In the genomic region with DNA sequence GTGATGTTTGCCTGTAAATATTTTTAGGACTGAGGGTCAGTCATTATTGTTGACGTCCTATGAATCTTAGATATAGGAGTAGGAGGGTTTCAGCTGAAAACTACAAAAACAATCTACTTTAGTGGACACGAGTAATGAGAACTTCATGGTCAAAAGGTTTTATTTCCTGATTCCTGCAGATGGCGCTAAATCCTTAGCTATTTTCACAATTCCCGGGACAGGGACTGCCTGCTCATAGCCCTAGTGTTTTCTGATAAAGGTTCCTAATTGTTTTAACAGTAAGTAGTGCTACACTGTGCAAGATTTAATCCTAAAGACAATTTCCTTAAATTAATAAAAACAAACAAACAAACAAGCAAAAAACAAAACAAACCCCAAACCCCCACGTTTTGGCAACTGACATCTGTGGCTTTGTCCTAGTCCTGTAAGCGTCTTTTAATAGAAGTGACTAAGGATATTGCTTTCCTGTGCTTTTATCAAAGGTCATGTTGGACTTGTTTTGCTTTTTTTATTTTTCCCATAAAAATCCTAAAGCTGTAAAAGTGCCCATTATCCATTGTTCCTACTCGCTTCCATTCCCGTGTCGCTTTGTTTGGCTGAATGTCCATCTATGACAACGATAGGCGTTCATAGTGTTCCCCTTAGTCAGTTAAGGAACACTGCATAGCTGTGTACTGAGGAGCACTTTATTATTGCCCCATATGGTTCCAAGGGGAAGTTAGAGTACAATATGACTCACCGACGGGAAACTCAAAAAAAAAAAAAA, we compare ENCODE assay signal across 7 mouse cellular contexts. TPM values are rescaled to one million over a fixed set of nuclear protein-coding genes. Genes with fewer than 3 reads are reported as not detected.
DNase-seq lines count a peak whose midpoint lies in the region; ATAC-seq lines count a peak whose summit lies in the region.

No protein-coding gene starts in this region.

- H3K9ac ChIP-seq in kidney, embryonic 14.5 days (ENCODE audit: low read depth, low read length) = no peak overlapping the region
- no peak overlapping the region for H3K9ac ChIP-seq in lung, embryonic 15.5 days
- H3K9ac ChIP-seq in stomach, embryonic 14.5 days (replicated peaks; ENCODE audit: low read depth, low read length) = no peak overlapping the region

- H3K36me3 ChIP-seq in kidney, embryonic 14.5 days (ENCODE audit: control insufficient read depth, insufficient read depth, low read length) = no peaks in the 10 kb centered on the region
- no peaks in the 10 kb centered on the region for H3K36me3 ChIP-seq in lung, embryonic 15.5 days
- no peaks in the 10 kb centered on the region for H3K36me3 ChIP-seq in stomach, embryonic 14.5 days (ENCODE audit: control insufficient read depth, insufficient read depth, low read length)

- H3K27me3 ChIP-seq in kidney, embryonic 14.5 days (ENCODE audit: control insufficient read depth, insufficient read depth, low read length) = no peaks in the 10 kb centered on the region
- H3K27me3 ChIP-seq in lung, embryonic 15.5 days = no peaks in the 10 kb centered on the region
- no peaks in the 10 kb centered on the region for H3K27me3 ChIP-seq in stomach, embryonic 14.5 days (ENCODE audit: control insufficient read depth, insufficient read depth, low read length)

- H3K4me3 ChIP-seq in kidney, embryonic 14.5 days (ENCODE audit: low read length) = no peak overlapping the region
- no peak overlapping the region for H3K4me3 ChIP-seq in lung, embryonic 15.5 days
- H3K4me3 ChIP-seq in stomach, embryonic 14.5 days (ENCODE audit: low read depth, low read length) = no peak overlapping the region

- no peaks in the 10 kb centered on the region for H3K4me1 ChIP-seq in kidney, embryonic 14.5 days (ENCODE audit: control insufficient read depth, insufficient read depth, low read length)
- H3K4me1 ChIP-seq in lung, embryonic 15.5 days = no peaks in the 10 kb centered on the region
- H3K4me1 ChIP-seq in stomach, embryonic 14.5 days (ENCODE audit: control insufficient read depth, insufficient read depth, low read length) = no peaks in the 10 kb centered on the region

- H3K4me2 ChIP-seq in kidney, embryonic 14.5 days (replicated peaks; ENCODE audit: low read depth, low read length) = peak overlapping the region; percentile 9; the same call in 1 of the 2 replicates
- peak overlapping the region; percentile 38; the same call in 1 of the 2 replicates for H3K4me2 ChIP-seq in lung, embryonic 15.5 days
- no peak overlapping the region for H3K4me2 ChIP-seq in stomach, embryonic 14.5 days (replicated peaks; ENCODE audit: low read depth, low read length)

- WGBS in kidney, embryonic 14.5 days = 40% methylated on average over 13 of the region's 13 CpGs
- 38% methylated on average over 13 of the region's 13 CpGs for WGBS in lung, embryonic 15.5 days
- WGBS in stomach, embryonic 14.5 days = 51% methylated on average over 13 of the region's 13 CpGs

- H3K27ac ChIP-seq in kidney, embryonic 14.5 days (ENCODE audit: low read depth, low read length) = no peak overlapping the region
- no peak overlapping the region for H3K27ac ChIP-seq in lung, embryonic 15.5 days
- no peak overlapping the region for H3K27ac ChIP-seq in stomach, embryonic 14.5 days (ENCODE audit: low read length)

- peak; percentile 4 for DNase-seq in thymus, postnatal 0 days (ENCODE audit: low spot score)
- no peak for DNase-seq in thymus, postnatal 4 days
- DNase-seq in c-Kit-positive CD71-negative TER-119-negative erythroid progenitor cells, embryonic 14.5 days (ENCODE audit: low read depth) = peak; percentile 31
- DNase-seq in frontal cortex, adult 2 months (ENCODE audit: extremely low spot score in 1 of 2, low spot score in 1 of 2) = peak; percentile 41 to 91

- H3K9me3 ChIP-seq in kidney, embryonic 14.5 days (ENCODE audit: control insufficient read depth, low read length) = no peaks in the 10 kb centered on the region
- no peaks in the 10 kb centered on the region for H3K9me3 ChIP-seq in lung, embryonic 15.5 days
- H3K9me3 ChIP-seq in stomach, embryonic 14.5 days (ENCODE audit: control insufficient read depth, low read depth, low read length) = no peaks in the 10 kb centered on the region

- peak; percentile 91 for ATAC-seq in kidney, embryonic 14.5 days (ENCODE audit: low FRiP score, low TSS enrichment)
- ATAC-seq in lung, embryonic 15.5 days (ENCODE audit: borderline replicate concordance, extremely low read depth, low FRiP score, low TSS enrichment) = 0 out of 2 replicates have a peak, but pooled peaks have one; percentile 55
- peak; percentile 63; the same call in 1 of the 2 replicates for ATAC-seq in stomach, embryonic 14.5 days (ENCODE audit: insufficient number of reproducible peaks, insufficient read depth, low FRiP score, low read depth)

RNA-seq across cellular contexts. Expression of gene Akr1e1, which starts 53.5 kb away (rescaled TPM):
- polyA plus RNA-seq in thymus, postnatal 0 days (2015; fragmentation: Nextera tagmentation; extraction: Ambion mirVana) = 22.7 and 29.7 TPM in 2 replicates
- 19.4 and 23.6 TPM in 2 replicates for polyA plus RNA-seq in frontal cortex, adult 2 months (2012; rRNA removed)
- polyA plus RNA-seq in kidney, embryonic 14.5 days (2014; fragmentation: Nextera tagmentation; extraction: Ambion mirVana) = 32.2 and 35.6 TPM in 2 replicates
- 41.9 and 44.2 TPM in 2 replicates for polyA plus RNA-seq in lung, embryonic 15.5 days (2015; fragmentation: Nextera tagmentation; extraction: Ambion mirVana)
- 44.5 and 45.3 TPM in 2 replicates for polyA plus RNA-seq in stomach, embryonic 14.5 days (2014; fragmentation: Nextera tagmentation; extraction: Ambion mirVana)
